Mouse (Mus musculus): ENCODE measurements around the gene Stip1.

DNA sequence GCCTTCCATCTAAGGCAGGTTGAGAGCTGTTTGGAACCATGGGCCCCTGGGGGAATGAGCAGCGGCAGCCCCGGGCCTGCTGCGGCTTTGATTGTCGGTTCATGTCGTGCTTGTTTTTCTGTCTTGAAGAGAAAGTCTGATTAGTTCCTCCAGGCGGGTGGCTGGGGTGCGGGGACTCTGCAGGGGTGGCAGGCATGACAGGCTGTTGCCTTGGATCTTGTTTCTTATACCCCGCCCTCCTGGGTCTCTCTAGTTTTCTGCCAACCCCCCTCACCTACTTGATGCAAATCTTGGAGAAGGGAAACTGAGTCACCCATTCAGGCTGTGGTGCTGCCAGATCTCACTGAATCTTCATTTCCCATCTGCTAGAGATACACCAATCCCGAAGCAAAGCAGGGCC is 48.8 kb upstream of the Stip1 start:
- no peak for TF ChIP-seq POLR2A (IDR thresholded peaks at IDR 0.05; ENCODE audit: borderline replicate concordance, extremely low read depth, insufficient read depth, insufficient read length, poor library complexity, severe bottlenecking)
- TF ChIP-seq CTCF (IDR thresholded peaks at IDR 0.05; ENCODE audit: borderline replicate concordance, extremely low read depth, insufficient read depth, insufficient read length): no peak
